ENCODE assay signal across 30 mouse cellular contexts in genomic region chr6:90350011-90350410, GRCm38 (mm10). TPM values are rescaled to one million over a fixed set of nuclear protein-coding genes. Genes with fewer than 3 reads are reported as not detected.
A peak's percentile ranks its signal among the peaks of the same experiment; 100 is the strongest.
DNase-seq lines count a peak whose midpoint lies in the region; ATAC-seq and TF ChIP-seq lines count a peak whose summit lies in the region.
"Had no signal": no experiment of that assay in that cellular context is flagged by ENCODE, and none has a peak within 500 bp of the region (broad histone marks: within the 10 kb centered on the region; RNA-seq: fewer than 3 reads in every experiment).

No protein-coding gene starts in this region.

- no peaks in the 10 kb centered on the region for H3K36me3 ChIP-seq in hindbrain, embryonic 11.5 days (ENCODE audit: control insufficient read depth, insufficient read depth, low read length)
- H3K36me3 ChIP-seq in hindbrain, embryonic 14.5 days (replicated peaks; ENCODE audit: control insufficient read depth, insufficient read depth), result no peaks in the 10 kb centered on the region
- no peaks in the 10 kb centered on the region for H3K36me3 ChIP-seq in embryonic facial prominence, embryonic 14.5 days (ENCODE audit: control insufficient read depth, insufficient read depth, low read length)
- H3K36me3 ChIP-seq in myocyte (ENCODE audit: control insufficient read depth, insufficient read depth), result no peaks in the 10 kb centered on the region
- H3K36me3 ChIP-seq: embryonic facial prominence, embryonic 13.5 days; forebrain, embryonic 12.5 days; hindbrain, embryonic 12.5 days; kidney, embryonic 15.5 days; stomach, embryonic 15.5 days had no signal

- H3K9ac ChIP-seq in hindbrain, embryonic 11.5 days (ENCODE audit: low read depth, low read length), result no peak overlapping the region
- no peak overlapping the region for H3K9ac ChIP-seq in hindbrain, embryonic 14.5 days
- no peak overlapping the region for H3K9ac ChIP-seq in embryonic facial prominence, embryonic 14.5 days (ENCODE audit: low read depth, low read length)
- H3K9ac ChIP-seq: embryonic facial prominence, embryonic 13.5 days; forebrain, embryonic 12.5 days; forebrain, postnatal 0 days; hindbrain, embryonic 12.5 days; kidney, embryonic 15.5 days; liver, embryonic 14.5 days; stomach, embryonic 15.5 days had no signal

- H3K79me2 ChIP-seq in myocyte (ENCODE audit: control insufficient read depth, insufficient read depth), result no peaks in the 10 kb centered on the region

- no peak for ATAC-seq in hindbrain, embryonic 11.5 days (ENCODE audit: low FRiP score)
- ATAC-seq in hindbrain, embryonic 14.5 days (ENCODE audit: low FRiP score), result no peak
- ATAC-seq in embryonic facial prominence, embryonic 14.5 days (ENCODE audit: low read depth), result no peak
- ATAC-seq: forebrain, postnatal 0 days; midbrain, embryonic 16.5 days had no signal

- TF ChIP-seq POLR2A in myocyte (IDR thresholded peaks at IDR 0.05; ENCODE audit: insufficient read length, low read depth), result no peak

- DNase-seq in hindbrain, embryonic 11.5 days (ENCODE audit: low spot score), result peak; percentile 14
- DNase-seq in hindbrain, embryonic 14.5 days (ENCODE audit: low spot score), result no peak
- peak; percentile 71 for DNase-seq in NIH3T3 (ENCODE audit: low read depth)
- DNase-seq in embryonic facial prominence, embryonic 14.5 days (ENCODE audit: low spot score), result peak; percentile 68
- no peak for DNase-seq in spleen, postnatal 36 days (ENCODE audit: low spot score in 2 of 2)
- DNase-seq: adrenal gland, postnatal 14 days; cerebellum, adult 11-12 months; cerebellum, adult 9-11 months; forebrain, postnatal 0 days; gastrocnemius, postnatal 14 days; heart, postnatal 14 days; kidney, adult 11 months; kidney, postnatal 36 days; liver; lung, adult 2 months; lung, postnatal 10 days had no signal

- H3ac ChIP-seq in myocyte (ENCODE audit: control insufficient read depth, insufficient read length), result no peak overlapping the region

- no peaks in the 10 kb centered on the region for H3K27me3 ChIP-seq in hindbrain, embryonic 11.5 days (ENCODE audit: control insufficient read depth, insufficient read depth, low read length)
- no peaks in the 10 kb centered on the region for H3K27me3 ChIP-seq in hindbrain, embryonic 14.5 days (ENCODE audit: control insufficient read depth, insufficient read depth, low read length)
- H3K27me3 ChIP-seq in embryonic facial prominence, embryonic 14.5 days (replicated peaks; ENCODE audit: control insufficient read depth, insufficient read depth, low read length), result no peaks in the 10 kb centered on the region
- H3K27me3 ChIP-seq in myocyte (ENCODE audit: control insufficient read depth, insufficient read depth, insufficient read length), result peaks cover 13% of the 10 kb centered on the region
- H3K27me3 ChIP-seq: embryonic facial prominence, embryonic 13.5 days; forebrain, embryonic 12.5 days; hindbrain, embryonic 12.5 days; kidney, embryonic 15.5 days; stomach, embryonic 15.5 days had no signal

- no peak overlapping the region for H3K4me2 ChIP-seq in hindbrain, embryonic 11.5 days (replicated peaks; ENCODE audit: low read depth, low read length)
- H3K4me2 ChIP-seq in hindbrain, embryonic 14.5 days (replicated peaks), result no peak overlapping the region
- no peak overlapping the region for H3K4me2 ChIP-seq in embryonic facial prominence, embryonic 14.5 days (ENCODE audit: low read depth, low read length)
- H3K4me2 ChIP-seq in myocyte (ENCODE audit: low read depth), result no peak overlapping the region
- H3K4me2 ChIP-seq: embryonic facial prominence, embryonic 13.5 days; forebrain, embryonic 12.5 days; hindbrain, embryonic 12.5 days; kidney, embryonic 15.5 days; stomach, embryonic 15.5 days had no signal

- no peak overlapping the region for H3K27ac ChIP-seq in hindbrain, embryonic 11.5 days (ENCODE audit: low read depth, low read length)
- H3K27ac ChIP-seq in hindbrain, embryonic 14.5 days, result no peak overlapping the region
- no peak overlapping the region for H3K27ac ChIP-seq in embryonic facial prominence, embryonic 14.5 days (replicated peaks; ENCODE audit: low read depth, low read length)
- H3K27ac ChIP-seq: embryonic facial prominence, embryonic 13.5 days; forebrain, embryonic 12.5 days; hindbrain, embryonic 12.5 days; kidney, embryonic 15.5 days; layer of hippocampus, adult 2 months; left cerebral cortex, adult 2 months; liver, embryonic 14.5 days; macrophage; stomach, embryonic 15.5 days had no signal

- H3K4me3 ChIP-seq in hindbrain, embryonic 11.5 days (ENCODE audit: low read depth, low read length), result no peak overlapping the region
- no peak overlapping the region for H3K4me3 ChIP-seq in hindbrain, embryonic 14.5 days (replicated peaks; ENCODE audit: low read length)
- H3K4me3 ChIP-seq in embryonic facial prominence, embryonic 14.5 days (ENCODE audit: low read depth, low read length), result no peak overlapping the region
- no peak overlapping the region for H3K4me3 ChIP-seq in myocyte
- H3K4me3 ChIP-seq: embryonic facial prominence, embryonic 13.5 days; forebrain, embryonic 12.5 days; hindbrain, embryonic 12.5 days; kidney, embryonic 15.5 days; layer of hippocampus, adult 2 months; left cerebral cortex, adult 2 months; stomach, embryonic 15.5 days had no signal

- H3K4me1 ChIP-seq in hindbrain, embryonic 11.5 days (replicated peaks; ENCODE audit: control insufficient read depth, insufficient read depth, low read length), result no peaks in the 10 kb centered on the region
- H3K4me1 ChIP-seq in hindbrain, embryonic 14.5 days (replicated peaks; ENCODE audit: control insufficient read depth, insufficient read depth, low read length), result no peaks in the 10 kb centered on the region
- no peaks in the 10 kb centered on the region for H3K4me1 ChIP-seq in embryonic facial prominence, embryonic 14.5 days (ENCODE audit: control insufficient read depth, insufficient read depth, low read length)
- H3K4me1 ChIP-seq: forebrain, embryonic 12.5 days; hindbrain, embryonic 12.5 days; kidney, embryonic 15.5 days; stomach, embryonic 15.5 days had no signal

- 59% methylated on average over 2 of the region's 2 CpGs for WGBS in hindbrain, embryonic 11.5 days
- 65% methylated on average over 2 of the region's 2 CpGs for WGBS in hindbrain, embryonic 14.5 days
- WGBS in embryonic facial prominence, embryonic 14.5 days, result 36% methylated on average over 2 of the region's 2 CpGs

- H3K9me3 ChIP-seq in hindbrain, embryonic 11.5 days (ENCODE audit: control insufficient read depth, low read length), result no peaks in the 10 kb centered on the region
- H3K9me3 ChIP-seq in hindbrain, embryonic 14.5 days (ENCODE audit: control insufficient read depth, low read length), result no peaks in the 10 kb centered on the region
- no peaks in the 10 kb centered on the region for H3K9me3 ChIP-seq in embryonic facial prominence, embryonic 14.5 days (ENCODE audit: control insufficient read depth, low read length)
- H3K9me3 ChIP-seq: embryonic facial prominence, embryonic 13.5 days; forebrain, embryonic 12.5 days; hindbrain, embryonic 12.5 days; kidney, embryonic 15.5 days; stomach, embryonic 15.5 days had no signal

TF ChIP-seq in myocyte, 11 proteins besides CTCF, POLR2A, EP300 and RAD21:
- TF ChIP-seq E2F4 (IDR thresholded peaks at IDR 0.05; ENCODE audit: insufficient read depth) (no peak), MYOD1 (IDR thresholded peaks at IDR 0.05; ENCODE audit: control insufficient read depth in 1 of 3, insufficient read length in 2 of 3, low read depth in 2 of 3) (peak in 2 of 3 experiments; percentile 41 to 68)

RNA-seq across cellular contexts. Expression of gene Uroc1, which starts 16.9 kb away (rescaled TPM):
- polyA plus RNA-seq in hindbrain, embryonic 11.5 days (2014; fragmentation: Nextera tagmentation; extraction: Ambion mirVana), result not detected in 2 replicates
- polyA plus RNA-seq in hindbrain, embryonic 14.5 days (2014; fragmentation: Nextera tagmentation; extraction: Ambion mirVana), result not detected in 2 replicates
- polyA plus RNA-seq in embryonic facial prominence, embryonic 14.5 days (2014; fragmentation: Nextera tagmentation; extraction: Ambion mirVana), result 0.11 TPM in 1 of 2 replicates, not detected in the other
- polyA plus RNA-seq in myocyte (2012; fragmentation: generic; extraction: Trizol), result not detected
- polyA plus RNA-seq: C2C12; embryonic facial prominence, embryonic 13.5 days; forebrain, embryonic 12.5 days; forebrain, postnatal 0 days; heart, embryonic 14.5 days; hindbrain, embryonic 12.5 days; macrophage; midbrain, embryonic 16.5 days; neural tube, embryonic 14.5 days had no signal

RNA-seq across cellular contexts. Expression of gene Zxdc, which starts 19.3 kb away (rescaled TPM):
- 10.4 and 11.5 TPM in 2 replicates for polyA plus RNA-seq in hindbrain, embryonic 11.5 days (2014; fragmentation: Nextera tagmentation; extraction: Ambion mirVana)
- 17.1 and 17.7 TPM in 2 replicates for polyA plus RNA-seq in hindbrain, embryonic 14.5 days (2014; fragmentation: Nextera tagmentation; extraction: Ambion mirVana)
- 11.9 and 12.9 TPM in 2 replicates for polyA plus RNA-seq in embryonic facial prominence, embryonic 14.5 days (2014; fragmentation: Nextera tagmentation; extraction: Ambion mirVana)
- 7.6 TPM for polyA plus RNA-seq in myocyte (2012; fragmentation: generic; extraction: Trizol)

RNA-seq across cellular contexts. Expression of gene Chst13, which starts 25.0 kb away (rescaled TPM):
- polyA plus RNA-seq in hindbrain, embryonic 11.5 days (2014; fragmentation: Nextera tagmentation; extraction: Ambion mirVana), result 0.27 TPM in 1 of 2 replicates, not detected in the other
- not detected in 2 replicates for polyA plus RNA-seq in hindbrain, embryonic 14.5 days (2014; fragmentation: Nextera tagmentation; extraction: Ambion mirVana)
- polyA plus RNA-seq in embryonic facial prominence, embryonic 14.5 days (2014; fragmentation: Nextera tagmentation; extraction: Ambion mirVana), result 3.1 and 6.4 TPM in 2 replicates
- 3.9 TPM for polyA plus RNA-seq in myocyte (2012; fragmentation: generic; extraction: Trizol)
- polyA plus RNA-seq: forebrain, embryonic 12.5 days; forebrain, postnatal 0 days; heart, embryonic 14.5 days; macrophage had no signal

RNA-seq across cellular contexts. Expression of gene BC048671, which starts 49.0 kb away (rescaled TPM):
- polyA plus RNA-seq in hindbrain, embryonic 11.5 days (2014; fragmentation: Nextera tagmentation; extraction: Ambion mirVana), result not detected in 2 replicates
- not detected in 2 replicates for polyA plus RNA-seq in hindbrain, embryonic 14.5 days (2014; fragmentation: Nextera tagmentation; extraction: Ambion mirVana)
- polyA plus RNA-seq in embryonic facial prominence, embryonic 14.5 days (2014; fragmentation: Nextera tagmentation; extraction: Ambion mirVana), result not detected in 2 replicates
- not detected for polyA plus RNA-seq in myocyte (2012; fragmentation: generic; extraction: Trizol)
- polyA plus RNA-seq: C2C12; embryonic facial prominence, embryonic 13.5 days; forebrain, embryonic 12.5 days; forebrain, postnatal 0 days; heart, embryonic 14.5 days; hindbrain, embryonic 12.5 days; kidney, embryonic 15.5 days; liver, embryonic 14.5 days; lung, adult 2 months; macrophage; midbrain, embryonic 16.5 days; neural tube, embryonic 14.5 days; stomach, embryonic 15.5 days had no signal

Comparison
In these comparisons a context has a peak if more than half of its experiments do, and no peak if none do; other contexts are left out.
1. DNase-seq: peak in hindbrain, embryonic 11.5 days (single experiment), NIH3T3 (single experiment) and embryonic facial prominence, embryonic 14.5 days (single experiment); none in hindbrain, embryonic 14.5 days (single experiment) and spleen, postnatal 36 days (0 of 2).